Mouse (Mus musculus): ENCODE results near the gene Olfr203. TPM values are rescaled to one million over a fixed set of nuclear protein-coding genes. Genes with fewer than 3 reads are reported as not detected.

Olfr203 gene
- not detected in 2 replicates for polyA plus RNA-seq (2021; fragmentation: Nextera tagmentation)
- long read RNA-seq, experiment 1: 0 reads
- long read RNA-seq, experiment 2: 0 reads

GRCm38 (mm10) chr16:59298581-59298980 lies at the start of gene Olfr203:
Gene Olfr203, plus strand, starts transcription at chr16:59298881.

GRCm38 (mm10) chr16:59272532-59272931 lies 26.1 kb upstream of the Olfr203 start, which contains the start of gene Olfr201:
Gene Olfr201, minus strand, starts transcription at chr16:59272632.

GRCm38 (mm10) chr16:59286693-59287092 lies 12.0 kb upstream of the Olfr203 start, which contains the start of gene Olfr202:
Gene Olfr202, minus strand, starts transcription at chr16:59286793.

GRCm38 (mm10) chr16:59318148-59318547 lies 19.5 kb downstream of the Olfr203 start, which contains the start of gene Olfr204:
Gene Olfr204, minus strand, starts transcription at chr16:59318248.

GRCm38 (mm10) chr16:59331038-59331437 lies 32.4 kb downstream of the Olfr203 start, which contains the start of gene Olfr205:
Gene Olfr205, minus strand, starts transcription at chr16:59331138.

GRCm38 (mm10) chr16:59349146-59349545 lies 50.5 kb downstream of the Olfr203 start, which contains the start of gene Olfr206:
Gene Olfr206, minus strand, starts transcription at chr16:59349246.

Other genes starting within 250 kb of the Olfr203 start
- not detected in 2 replicates for gene Olfr190, start 220.9 kb upstream of the Olfr203 start, polyA plus RNA-seq (2021; fragmentation: Nextera tagmentation)
- gene Olfr191, start 209.1 kb upstream of the Olfr203 start, polyA plus RNA-seq (2021; fragmentation: Nextera tagmentation): not detected in 2 replicates
- not detected in 2 replicates for gene Olfr193, start 187.0 kb upstream of the Olfr203 start, polyA plus RNA-seq (2021; fragmentation: Nextera tagmentation)
- not detected in 2 replicates for gene Olfr194, start 177.8 kb upstream of the Olfr203 start, polyA plus RNA-seq (2021; fragmentation: Nextera tagmentation)
- gene Olfr195, start 151.8 kb upstream of the Olfr203 start, polyA plus RNA-seq (2021; fragmentation: Nextera tagmentation): not detected in 2 replicates
- gene Olfr196, start 128.4 kb upstream of the Olfr203 start, polyA plus RNA-seq (2021; fragmentation: Nextera tagmentation): not detected in 2 replicates
- gene Olfr198, start 95.3 kb upstream of the Olfr203 start, polyA plus RNA-seq (2021; fragmentation: Nextera tagmentation): not detected in 2 replicates
- gene Olfr199, start 79.1 kb upstream of the Olfr203 start, polyA plus RNA-seq (2021; fragmentation: Nextera tagmentation): not detected in 2 replicates
- gene Olfr201, start 26.2 kb upstream of the Olfr203 start, polyA plus RNA-seq (2021; fragmentation: Nextera tagmentation): not detected in 2 replicates
- not detected in 2 replicates for gene Olfr202, start 12.1 kb upstream of the Olfr203 start, polyA plus RNA-seq (2021; fragmentation: Nextera tagmentation)
- not detected in 2 replicates for gene Olfr204, start 19.4 kb downstream of the Olfr203 start, polyA plus RNA-seq (2021; fragmentation: Nextera tagmentation)
- not detected in 2 replicates for gene Olfr205, start 32.3 kb downstream of the Olfr203 start, polyA plus RNA-seq (2021; fragmentation: Nextera tagmentation)
- not detected in 2 replicates for gene Olfr206, start 50.4 kb downstream of the Olfr203 start, polyA plus RNA-seq (2021; fragmentation: Nextera tagmentation)
- gene Olfr209, start 65.1 kb downstream of the Olfr203 start, polyA plus RNA-seq (2021; fragmentation: Nextera tagmentation): not detected in 2 replicates
- not detected in 2 replicates for gene Gabrr3, start 108.5 kb downstream of the Olfr203 start, polyA plus RNA-seq (2021; fragmentation: Nextera tagmentation)
- gene Riox2, start 172.9 kb downstream of the Olfr203 start, polyA plus RNA-seq (2021; fragmentation: Nextera tagmentation): 12.9 and 14.8 TPM in 2 replicates